Mouse (Mus musculus): ENCODE measurements at regions not wholly inside any gene's neighbourhood (a gene's known extent, or its start where the extent isn't known, plus 50 kb on each side); places are given as distances from the start of the nearest gene placed in this dataset.

DNA sequence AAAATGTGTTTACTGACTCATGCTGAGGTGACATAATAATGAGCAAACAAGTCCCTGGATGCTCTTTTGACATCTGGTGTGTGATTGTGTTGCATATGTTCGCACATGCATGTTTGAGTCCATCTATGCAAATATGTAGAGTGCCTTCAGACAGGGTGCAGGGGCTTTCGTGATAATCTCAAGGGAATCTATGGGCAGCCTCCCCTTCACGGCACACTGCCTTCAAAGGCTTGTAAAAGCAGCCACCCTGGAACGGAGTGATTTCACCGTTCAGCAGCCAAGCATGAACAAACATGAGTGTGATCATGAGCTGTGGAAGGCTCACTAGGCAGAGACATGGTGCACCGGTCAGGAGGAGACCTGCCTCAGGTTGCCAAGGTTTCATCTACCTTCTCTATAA is 57.1 kb upstream of the Mbip start:
- no peak for DNase-seq (ENCODE audit: low spot score in 2 of 2)

DNA sequence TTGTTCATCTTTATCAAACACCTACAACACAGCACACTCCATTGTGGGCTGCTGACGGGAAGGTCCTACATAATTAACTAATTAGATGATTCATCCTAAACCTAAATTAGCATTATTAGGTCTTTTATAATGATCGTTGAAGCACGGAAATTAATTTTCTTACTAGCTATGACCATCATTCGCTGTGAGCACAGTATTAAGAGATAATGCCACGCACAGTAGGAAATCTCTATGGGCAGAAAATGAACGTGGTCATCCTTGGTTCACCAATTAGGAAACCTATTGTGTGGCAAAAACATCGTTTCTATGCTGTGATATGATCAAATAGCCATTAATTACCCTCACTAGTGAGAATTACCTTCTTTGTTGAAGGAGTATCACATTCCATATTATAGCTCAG is 56.4 kb upstream of the Mbip start:
- no peak for DNase-seq (ENCODE audit: low spot score in 2 of 2)
